Mouse (Mus musculus) kidney, postnatal 4 days (tissue): Measurements from ENCODE around the gene Mthfd2.

ENCODE experiments used
- DNase-seq, 2 experiments: peaks; one replicate each; pipeline ENCODE4 v3.0.0; 2021; ENCODE audit warnings: mixed read lengths in 2 of 2

The Mthfd2 gene

DNA sequence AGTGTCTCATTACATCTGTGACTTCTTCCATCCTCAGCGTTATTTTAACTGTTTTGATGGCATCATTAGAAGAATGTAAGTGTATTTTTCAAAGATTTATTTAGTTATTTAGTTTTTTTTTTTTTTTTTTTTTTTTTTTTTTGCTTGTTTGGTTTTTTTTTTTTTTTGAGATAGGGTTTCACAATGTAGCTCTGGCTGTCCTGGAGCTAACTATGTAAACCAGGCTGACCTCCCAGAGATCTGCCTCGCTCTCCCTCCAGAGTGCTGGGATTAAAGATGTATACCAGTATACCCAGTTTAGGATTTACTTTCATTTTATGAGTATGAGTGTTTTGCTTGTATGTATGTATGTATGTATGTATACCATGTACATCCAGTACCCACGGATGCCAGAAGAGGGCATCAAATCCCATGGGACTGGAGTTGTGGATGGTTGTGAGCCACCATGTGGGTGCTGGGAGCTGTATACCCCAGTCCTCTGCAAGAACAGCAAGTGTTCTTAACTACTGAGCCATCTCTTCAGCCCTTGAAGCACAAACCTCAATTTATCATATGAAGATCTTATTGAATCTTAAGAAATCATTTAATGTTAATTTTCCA, 2.0 kb upstream of the Mthfd2 start:
- DNase-seq = no peak

DNA sequence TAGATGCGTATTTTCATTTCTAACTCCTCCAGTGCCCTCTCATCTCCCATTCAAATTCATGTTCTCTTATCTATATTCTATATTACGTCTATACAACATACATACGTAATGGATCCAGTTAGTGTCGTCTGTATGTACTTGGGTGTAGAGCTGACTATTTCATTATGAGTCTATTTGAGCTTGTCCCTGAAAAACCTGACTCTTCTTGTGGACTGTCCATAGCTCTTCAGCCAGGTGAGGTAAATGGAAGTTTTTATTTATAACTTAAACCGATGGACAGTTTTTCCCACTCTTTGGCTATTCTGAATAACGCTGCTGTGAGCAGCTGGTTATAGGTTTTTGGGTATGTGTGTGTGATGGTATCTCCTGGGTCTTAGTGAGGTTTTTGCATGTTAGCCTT, 1.1 kb upstream of the Mthfd2 start:
- no peak for DNase-seq

DNA sequence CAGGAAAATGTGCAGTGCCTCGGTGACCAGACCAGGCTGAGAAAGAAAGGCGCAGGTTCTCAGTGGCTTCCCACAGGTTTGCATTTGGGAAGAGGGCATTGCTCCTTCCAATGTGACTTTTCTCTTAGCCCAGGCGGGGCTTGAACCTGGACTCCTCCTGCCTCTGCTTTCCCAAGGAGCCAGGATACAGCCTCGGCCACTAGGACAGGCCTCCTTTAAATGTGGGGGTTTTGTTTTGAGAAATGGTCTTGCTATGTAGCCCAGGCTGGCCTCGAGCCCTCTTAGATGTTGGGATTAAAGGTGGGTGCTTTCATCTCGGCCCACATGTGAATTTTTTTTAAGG, 657 bp upstream of the Mthfd2 start:
- DNase-seq = no peak

DNA sequence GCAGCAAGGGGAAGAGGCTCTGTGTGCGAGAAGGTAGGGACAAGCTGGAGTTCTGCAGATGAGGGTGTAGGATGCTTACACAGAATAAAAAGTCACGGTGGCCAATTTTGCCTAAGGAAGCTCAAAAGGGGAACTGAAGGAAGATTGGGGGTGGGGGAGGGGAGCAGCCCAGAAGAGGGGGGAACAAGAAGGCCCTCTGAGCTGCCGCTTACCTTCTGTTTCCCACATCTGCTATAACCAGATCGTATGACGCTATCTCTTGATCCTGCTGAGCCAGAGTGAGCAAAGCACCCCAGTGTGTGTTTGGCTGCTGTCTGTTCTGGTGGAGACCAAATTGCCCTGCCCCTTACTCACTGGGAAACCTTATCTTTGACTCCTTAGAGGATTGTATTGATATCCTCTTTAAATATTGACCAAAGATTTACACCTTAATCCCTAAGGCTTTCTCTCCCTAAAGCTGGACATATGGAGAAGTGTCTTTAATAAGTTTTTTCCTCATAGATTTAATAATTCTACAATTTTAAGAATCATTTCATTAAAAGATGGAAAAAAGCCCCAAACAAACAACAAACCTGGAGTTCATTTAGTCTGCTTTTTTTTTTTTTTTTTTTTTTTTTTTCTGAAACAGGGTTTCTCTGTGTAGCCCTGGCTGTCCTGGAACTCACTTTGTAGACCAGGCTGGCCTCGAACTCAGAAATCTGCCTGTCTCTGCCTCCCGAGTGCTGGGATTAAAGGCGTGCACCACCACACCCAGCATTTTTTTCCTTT, 1.9 kb downstream of the Mthfd2 start:
- DNase-seq = no peak

DNA sequence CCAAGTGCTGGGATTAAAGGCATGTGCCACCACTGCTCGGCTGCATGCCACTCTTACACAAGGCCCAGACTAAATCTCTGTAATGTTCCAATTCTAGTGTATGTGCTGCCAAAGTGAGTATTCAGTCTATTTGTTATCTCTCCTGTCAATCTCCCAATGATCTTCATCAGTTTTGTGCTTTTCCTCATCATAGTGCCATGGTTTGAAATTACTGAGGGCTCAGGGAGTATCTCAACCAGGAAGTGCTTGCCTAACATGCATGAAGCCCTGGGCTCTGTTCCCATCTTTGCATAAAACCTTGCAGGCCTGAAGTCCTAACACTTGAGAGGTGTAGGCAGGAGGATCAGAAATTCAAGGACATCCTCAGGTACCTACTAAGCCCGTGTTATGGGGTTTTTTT, 2.9 kb downstream of the Mthfd2 start:
- no peak for DNase-seq

DNA sequence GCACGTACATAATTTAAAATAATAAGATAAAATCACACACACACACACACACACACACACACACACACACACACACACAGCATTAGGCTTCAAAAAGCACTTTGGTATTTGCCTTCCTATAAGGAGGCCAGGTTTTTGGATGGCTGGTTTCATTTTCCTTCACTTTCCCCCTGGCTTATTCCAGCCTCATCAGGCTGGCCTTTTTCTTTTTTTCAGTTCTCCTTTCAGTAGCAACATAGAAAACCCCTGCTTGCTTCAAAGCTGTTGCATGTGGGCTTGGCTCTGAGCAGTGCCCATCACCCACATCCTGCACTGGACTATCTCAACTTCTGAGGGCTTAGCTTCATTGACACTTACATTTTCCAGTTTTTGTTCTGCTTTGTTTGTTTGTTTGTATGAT, 3.8 kb downstream of the Mthfd2 start:
- DNase-seq = no peak

DNA sequence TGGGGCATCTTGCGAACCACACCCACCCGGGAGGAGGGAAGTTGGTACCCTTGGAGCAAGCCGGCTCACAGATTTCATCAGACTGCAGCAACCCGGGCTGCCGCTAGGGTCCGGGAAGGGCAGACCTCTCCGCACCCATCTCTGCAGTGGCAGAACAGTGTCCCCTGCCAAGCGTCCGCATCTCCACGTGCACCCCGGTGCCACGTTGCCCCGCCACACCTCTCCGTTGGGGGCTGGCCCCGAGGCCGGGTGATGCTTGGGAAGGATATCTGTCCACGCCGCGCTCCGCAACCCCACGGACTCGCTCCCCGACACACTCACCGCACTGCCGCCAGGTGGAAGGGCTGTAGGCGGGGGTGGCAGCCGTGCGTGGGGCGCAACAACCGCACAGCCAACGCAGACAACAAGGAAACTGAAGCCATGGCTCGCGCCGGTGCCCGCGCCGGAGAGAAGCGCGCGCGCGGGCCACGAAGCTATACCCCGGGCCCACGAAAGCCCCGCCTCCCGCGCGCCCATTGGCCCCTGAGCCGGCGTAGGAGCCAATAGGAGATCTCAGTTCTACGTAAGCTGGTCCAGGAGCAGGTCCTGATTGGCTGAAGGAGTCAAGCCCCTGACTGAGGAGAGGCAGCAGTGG, 8.5 kb downstream of the Mthfd2 start:
- peak; percentile 94 to 96 for DNase-seq

DNA sequence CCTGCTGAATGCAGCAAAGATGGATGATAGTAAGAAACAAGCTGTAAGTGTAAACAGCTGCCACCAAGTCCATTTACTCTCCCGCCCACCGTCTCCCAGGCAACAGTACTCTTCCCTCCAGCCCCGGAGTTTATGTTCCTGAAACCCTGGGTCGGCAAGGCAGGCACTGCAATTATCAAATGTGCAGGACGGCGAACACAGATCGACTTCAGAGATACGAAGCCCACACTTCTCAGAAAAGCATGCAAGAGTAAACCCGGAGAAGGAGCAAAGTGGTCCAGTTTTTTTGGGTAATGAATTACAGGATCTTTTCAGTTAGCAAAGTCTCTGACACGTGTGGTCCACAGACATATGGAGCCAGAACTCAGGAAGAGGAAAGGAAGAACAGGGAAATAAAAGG, 9.7 kb downstream of the Mthfd2 start:
- peak; percentile 43 to 49 for DNase-seq

DNA sequence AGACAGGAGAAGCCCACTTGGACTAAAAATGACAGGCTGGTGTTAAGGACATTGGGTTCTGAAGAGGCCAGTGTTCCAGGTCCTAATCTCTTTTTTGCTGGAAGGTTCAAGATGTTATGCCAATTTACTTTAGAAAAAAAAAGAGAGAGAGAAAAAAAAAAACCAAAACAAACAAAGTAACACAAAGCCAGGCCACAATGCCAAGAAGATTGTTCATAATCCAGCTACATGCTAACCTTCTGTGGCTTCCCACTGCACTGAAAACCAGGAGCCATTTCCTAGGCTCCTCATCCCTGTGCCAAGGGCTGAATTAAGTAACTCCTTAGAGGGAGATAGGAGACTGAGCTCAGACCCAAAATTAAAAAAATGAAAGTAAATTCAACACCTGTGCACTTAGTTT, 10.4 kb downstream of the Mthfd2 start:
- no peak for DNase-seq

DNA sequence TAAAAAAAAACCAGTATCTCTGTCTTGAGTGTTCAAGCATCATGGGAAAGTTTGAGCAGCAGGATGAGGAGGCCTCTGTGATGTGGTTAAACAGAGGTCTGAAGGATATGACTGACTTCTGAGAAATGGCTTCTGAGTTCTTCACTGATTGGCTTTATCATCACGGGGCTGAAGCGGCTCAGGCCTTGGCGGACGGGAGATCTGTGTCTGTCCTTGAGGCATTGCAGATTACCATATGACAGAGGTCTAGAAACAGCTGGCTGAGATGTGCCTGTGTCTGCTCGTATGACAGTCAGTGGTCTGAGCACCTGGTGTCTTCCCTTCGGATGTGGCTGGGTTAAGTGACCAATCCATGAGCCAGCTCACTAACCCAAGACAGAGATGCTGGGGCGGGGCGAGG, 13.2 kb downstream of the Mthfd2 start:
- no peak for DNase-seq

DNA sequence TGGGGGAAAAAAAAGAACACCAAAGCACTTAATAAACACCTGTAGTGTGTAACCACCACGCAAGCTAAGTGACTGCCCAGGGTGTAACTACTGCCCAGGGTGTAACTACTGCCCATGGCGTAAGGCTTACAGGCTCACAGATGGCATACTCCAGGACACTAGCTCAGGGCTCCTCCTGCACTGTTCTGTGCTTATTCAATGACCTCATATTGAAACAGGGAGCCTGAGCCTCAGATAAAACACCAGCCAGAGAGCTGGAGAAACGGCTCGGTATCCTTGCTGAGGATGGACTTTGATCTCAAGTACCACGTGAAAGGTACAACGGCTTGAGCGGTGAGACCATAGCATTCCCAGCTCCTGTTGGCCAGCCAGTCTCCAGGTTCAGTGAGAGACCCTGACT, 13.7 kb downstream of the Mthfd2 start:
- no peak for DNase-seq

DNA sequence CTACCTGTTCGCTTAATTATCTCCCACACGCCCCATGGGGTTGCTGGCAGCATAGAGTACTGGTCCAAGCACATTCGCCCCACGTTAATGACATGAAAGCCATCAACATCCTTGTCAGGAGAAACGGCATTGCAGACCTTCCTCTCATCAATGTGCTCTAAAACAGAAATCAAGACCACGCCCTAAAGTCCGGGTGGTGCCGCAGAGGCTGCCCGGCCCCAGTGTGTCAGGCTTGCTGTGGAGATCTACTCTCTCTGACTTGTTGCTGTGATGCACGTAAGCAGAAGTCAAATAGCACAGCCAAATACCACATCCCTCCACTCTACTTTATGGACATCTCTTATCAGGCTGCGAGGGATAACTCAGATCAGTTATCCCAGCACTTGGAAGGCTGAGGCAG, 14.5 kb downstream of the Mthfd2 start:
- DNase-seq = no peak

DNA sequence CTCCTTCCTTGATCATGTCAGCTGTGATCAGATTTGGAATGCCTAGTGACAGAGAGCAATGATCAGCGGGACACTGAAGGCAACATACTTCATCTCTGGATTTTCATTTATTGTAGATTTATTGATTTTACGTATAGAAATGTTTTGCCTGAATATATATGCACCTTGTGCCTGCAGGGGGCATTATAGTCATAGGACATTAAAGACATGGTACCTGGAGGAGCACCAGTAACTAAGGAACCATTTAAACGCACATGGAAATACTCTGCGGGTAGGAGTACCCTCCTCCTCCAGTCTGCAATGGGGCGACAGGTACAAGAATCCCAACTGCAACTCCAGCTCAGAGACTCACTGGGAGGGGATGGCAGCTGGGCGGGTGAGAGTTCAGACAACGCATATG, 16.7 kb downstream of the Mthfd2 start:
- DNase-seq = no peak

DNA sequence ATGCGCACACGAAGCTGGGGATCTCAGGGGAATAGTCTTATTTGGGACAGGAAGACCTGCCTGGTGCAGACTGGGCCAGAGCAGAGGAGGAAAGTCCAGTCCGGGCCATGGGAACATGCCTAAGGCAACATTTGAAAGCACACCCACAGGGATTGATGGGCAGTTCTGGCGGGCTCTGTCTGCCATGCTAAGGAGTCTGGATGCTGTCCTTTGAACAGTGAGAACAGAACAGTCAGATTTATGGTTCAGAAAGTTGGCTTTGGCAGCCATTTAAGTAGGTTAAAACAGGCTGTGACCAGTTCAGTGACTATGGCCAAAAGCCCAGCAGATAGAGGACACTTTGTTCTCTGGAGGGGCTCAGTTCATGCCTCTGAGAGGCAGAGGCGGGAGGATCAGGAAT, 23.4 kb downstream of the Mthfd2 start:
- DNase-seq = no peak

DNA sequence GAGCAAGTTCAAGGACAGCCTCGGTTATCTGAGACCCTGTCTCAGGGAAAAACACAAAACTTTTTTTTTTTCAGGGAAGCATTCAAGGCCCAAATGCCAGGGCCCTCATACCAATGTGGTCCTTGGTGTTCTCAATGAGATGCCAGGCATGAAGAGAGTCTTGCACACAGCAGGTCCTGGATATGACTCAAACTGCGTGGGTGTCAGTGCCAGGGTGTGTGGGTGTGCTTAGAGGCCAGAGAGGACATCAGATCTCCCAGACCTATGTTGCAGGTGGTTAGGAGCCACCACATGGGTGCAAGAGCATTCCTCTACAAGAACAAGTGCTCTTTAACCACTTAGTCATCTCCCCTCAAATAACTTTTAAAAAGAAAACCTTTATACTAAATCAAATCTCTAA, 24.4 kb downstream of the Mthfd2 start:
- DNase-seq = no peak

DNA sequence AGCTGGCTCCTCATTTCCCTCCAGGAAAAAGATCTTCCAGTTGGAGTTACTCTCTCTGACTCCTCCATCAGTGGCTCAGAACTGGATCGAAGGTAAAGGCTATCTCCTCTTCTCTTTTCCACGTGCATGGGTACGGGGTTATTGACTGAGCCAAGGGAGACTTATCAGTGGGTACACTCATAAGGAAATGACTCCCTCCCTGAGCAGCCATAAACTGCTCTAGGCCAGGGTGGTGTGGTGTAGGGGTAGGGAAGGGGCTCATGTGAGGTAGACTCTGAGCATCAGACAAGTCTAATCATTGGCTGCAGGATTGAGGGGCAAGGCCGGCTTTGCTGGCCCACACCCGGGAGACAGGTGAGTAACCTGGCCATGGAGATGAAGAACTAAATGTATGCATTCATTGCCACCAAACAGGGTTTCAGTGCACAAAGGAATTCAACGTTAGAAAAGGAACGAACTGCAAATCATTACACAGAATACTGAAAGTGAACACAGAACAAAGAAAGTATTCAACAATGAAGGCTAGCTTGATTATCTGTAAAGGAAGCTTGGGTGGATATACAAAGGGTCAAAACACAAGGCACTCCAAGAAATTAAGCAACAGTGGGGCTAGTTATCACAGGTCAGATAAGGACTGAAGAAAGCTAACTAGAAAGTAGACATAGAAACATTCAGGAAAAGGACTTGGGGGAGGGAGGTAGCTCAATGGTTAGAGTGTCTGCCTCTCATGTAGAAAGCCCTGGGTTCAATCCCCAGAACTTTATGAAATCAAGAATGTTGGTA, 25.1 kb downstream of the Mthfd2 start:
- no peak for DNase-seq

DNA sequence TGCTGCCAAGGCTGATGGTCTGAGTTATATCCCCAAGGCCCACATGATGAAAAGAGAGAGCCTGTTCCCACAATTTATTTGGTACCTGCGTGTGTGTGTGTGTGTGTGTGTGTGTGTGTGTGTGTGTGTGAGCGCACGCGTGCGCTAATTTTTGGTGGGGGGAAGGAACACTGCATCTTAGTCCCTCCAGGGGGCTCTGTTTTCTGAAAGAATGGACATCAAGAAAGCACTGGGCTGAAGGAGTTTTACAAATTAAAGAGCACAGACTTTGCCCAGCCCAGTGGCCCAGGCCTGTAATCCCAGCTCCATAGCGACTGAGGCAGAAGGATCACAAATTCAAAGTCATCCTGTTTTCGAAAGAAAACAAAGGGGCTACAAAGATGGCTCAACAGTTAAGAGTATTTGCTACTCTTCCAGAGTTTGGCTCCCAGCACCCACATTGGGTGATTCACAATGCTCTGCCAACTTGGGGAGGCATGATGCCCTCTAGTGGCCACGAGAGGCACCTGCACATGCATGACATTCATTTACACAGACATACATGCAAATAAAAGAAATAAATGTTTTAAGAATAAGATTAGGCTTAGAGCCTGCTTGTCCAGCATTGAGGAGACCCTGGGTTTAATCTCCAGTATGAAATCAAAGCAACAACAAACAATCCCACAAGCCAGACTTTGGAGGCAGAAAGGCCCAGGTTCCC, 45.3 kb downstream of the Mthfd2 start:
- peak in 1 of 2 experiments; percentile 29 for DNase-seq

DNA sequence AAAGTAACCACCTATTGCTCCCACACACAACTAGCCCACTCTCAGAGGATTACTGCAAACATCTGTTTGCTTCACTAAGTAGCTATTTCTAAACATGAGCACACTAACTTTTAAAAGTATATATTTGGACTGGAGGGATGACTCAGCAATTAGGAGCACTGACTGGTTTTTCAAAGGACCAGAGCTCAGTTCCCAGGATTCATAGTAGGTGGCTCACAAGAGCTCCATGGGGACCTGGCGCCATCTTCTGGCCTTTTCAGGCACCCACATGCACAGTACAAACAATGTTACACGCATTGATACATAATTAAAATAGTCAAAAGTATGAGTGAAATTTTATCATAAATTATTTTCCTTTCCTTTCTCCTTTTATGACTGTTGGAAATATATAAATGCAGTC, 46.8 kb downstream of the Mthfd2 start:
- peak; percentile 45 to 51 for DNase-seq

DNA sequence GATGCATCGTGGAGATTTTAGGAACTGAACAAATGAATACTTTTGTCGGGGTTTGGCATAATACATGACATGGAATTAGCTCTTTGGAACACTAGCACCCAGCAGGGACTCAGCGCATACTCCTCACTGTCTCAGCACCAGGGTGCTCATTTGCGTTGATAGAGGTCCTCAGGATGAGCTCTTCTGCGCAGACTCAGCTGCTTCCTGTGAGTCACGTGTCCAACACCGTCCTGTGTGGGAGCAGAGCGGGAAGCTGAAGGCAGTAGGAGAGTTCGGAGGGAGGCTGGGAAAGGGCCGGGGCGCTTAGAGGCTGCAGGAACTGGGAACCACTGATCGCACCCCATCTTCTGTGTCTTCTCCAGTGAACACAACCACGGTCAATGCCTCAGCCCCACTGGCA, 48.6 kb downstream of the Mthfd2 start:
- DNase-seq = no peak

DNA sequence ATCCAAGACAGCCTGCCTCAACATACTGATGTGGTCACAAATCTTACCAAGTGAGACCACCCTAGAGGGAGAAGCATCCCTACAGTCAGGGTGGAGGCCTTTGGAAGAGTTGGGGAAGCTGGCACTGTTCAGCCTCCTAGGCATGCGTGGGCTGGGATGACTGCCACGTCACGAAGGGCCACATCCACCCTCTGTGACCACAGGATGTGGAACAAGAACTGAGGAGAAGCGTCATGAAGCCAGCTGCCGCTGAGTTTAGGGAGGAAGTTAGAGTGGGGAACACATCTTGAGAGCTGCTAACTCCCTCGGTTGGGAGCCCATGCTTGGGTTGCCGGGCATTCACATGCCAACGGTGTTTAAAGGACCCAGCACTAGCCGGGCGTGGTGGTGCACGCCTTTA, 52.0 kb downstream of the Mthfd2 start:
- no peak for DNase-seq

DNA sequence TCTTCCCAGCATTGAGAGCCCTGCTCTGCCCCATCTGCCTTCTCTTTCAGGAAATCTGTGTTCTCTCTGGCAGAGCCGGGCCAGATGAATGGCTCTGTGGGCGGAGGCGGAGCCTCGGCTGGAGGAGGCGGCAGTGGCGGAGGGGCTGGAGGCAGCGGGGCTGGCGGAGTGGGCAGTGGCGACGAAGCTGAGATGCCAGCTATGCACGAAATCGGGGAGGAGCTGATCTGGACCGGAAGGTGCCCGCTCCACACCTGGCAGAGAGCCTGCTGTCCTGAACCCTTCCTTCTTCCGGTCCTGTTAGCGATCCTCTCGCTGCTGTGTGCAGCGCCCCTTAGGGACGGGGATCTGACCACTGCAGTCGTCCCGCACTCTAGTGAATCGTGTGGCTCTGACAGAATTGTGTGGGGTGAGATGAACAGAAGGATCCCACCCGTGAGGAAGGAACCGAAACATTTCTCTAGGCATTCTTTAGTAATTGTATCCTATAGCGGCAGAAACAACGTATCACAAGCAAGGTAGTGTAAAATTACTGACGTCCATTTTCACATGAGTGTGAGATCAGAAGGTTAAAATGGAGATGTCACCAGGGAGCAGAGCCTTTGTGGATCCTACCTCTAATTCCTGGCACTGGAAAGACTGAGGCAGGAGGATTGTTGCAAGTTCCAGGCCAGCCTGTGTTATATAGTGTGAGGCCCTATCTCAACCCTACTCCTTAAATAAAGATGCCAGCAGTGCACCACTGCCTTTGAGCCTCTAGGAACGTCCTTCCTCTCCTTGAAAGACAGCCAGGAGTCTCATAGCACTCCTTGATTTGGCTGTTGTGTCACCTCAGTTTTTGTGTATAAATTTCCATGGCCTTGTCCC, 57.3 kb downstream of the Mthfd2 start:
- DNase-seq = peak; percentile 89 to 95

DNA sequence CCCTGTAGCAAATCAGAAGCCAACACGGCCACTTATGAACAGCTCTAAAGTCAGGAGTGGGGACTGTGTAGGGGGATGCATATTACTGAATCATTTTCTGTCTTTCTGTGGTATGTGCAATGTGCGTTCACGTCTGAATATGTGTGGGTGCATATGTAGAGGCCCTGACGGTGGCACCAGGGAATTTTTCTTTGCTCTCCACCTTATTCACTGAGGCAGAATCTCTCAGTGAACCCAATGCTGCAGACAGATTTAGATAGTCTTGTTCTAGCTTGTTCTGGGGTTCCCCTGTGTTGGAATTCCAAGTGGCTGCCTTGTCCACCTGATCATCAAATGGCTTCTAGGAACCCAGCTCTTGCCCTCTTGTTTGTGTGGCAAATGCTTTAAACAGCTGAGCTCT, 58.1 kb downstream of the Mthfd2 start:
- no peak for DNase-seq
